Mouse (Mus musculus) liver, embryonic 14.5 days (tissue): ENCODE data around the gene Pan3. TPM values are rescaled to one million over a fixed set of nuclear protein-coding genes. Genes with fewer than 3 reads are reported as not detected.

Experiments used
- ATAC-seq: fragments of 200-750 bp; cut with Nextera tagmentation; 2 replicates; pipeline ENCODE4 v1.8.0; 2017; ENCODE audit warnings: moderate number of reproducible peaks, mild to moderate bottlenecking, moderate library complexity; ENCODE audit not compliant: insufficient read depth
- DNase-seq, 3 experiments: peaks; one replicate each; pipeline ENCODE4 v3.0.0-alpha.2; 2012 to 2013; ENCODE audit warnings: low read depth in 3 of 3, low spot score in 3 of 3
- H3K27ac ChIP-seq: fragments of 300-500 bp; sonication (generic); 2 replicates; pipeline ENCODE4 v1.5.1; 2014; ENCODE audit warnings: moderate library complexity, mild to moderate bottlenecking, control low read depth, inconsistent platforms
- H3K27me3 ChIP-seq: fragments of 300-500 bp; sonication (generic); 2 replicates; pipeline ENCODE4 v1.6.1; 2014; ENCODE audit warnings: mild to moderate bottlenecking, low read length, moderate library complexity; ENCODE audit not compliant: control insufficient read depth, insufficient read depth
- H3K36me3 ChIP-seq: fragments of 300-500 bp; sonication (generic); replicated peaks from 2 replicates; pipeline ENCODE4 v1.6.1; 2014; ENCODE audit warnings: low read depth; ENCODE audit not compliant: control insufficient read depth, insufficient read depth
- H3K4me1 ChIP-seq, 2 experiments: fragments of 200-500 bp in 1 of 2; fragments of 300-500 bp in 1 of 2; sonication (generic) in 1 of 2; replicated peaks; 2 replicates each; pipeline ENCODE4 v1.6.1; 2012 to 2014; ENCODE audit warnings: antibody characterized with exemption in 1 of 2, inconsistent platforms in 1 of 2, low read length in 1 of 2; ENCODE audit not compliant: control insufficient read depth in 2 of 2, insufficient read depth in 2 of 2
- H3K4me2 ChIP-seq: fragments of 300-500 bp; sonication (generic); 2 replicates; pipeline ENCODE4 v1.6.1; 2014; ENCODE audit warnings: low read depth, mild to moderate bottlenecking, control low read depth, moderate library complexity
- H3K4me3 ChIP-seq, 2 experiments: fragments of 200-500 bp in 1 of 2; fragments of 300-500 bp in 1 of 2; sonication (generic) in 1 of 2; 2 replicates each; pipeline ENCODE4 v1.5.1; 2012 to 2014; ENCODE audit warnings: low read depth in 2 of 2, low read length in 2 of 2, mild to moderate bottlenecking in 2 of 2, control low read depth in 1 of 2, inconsistent platforms in 1 of 2, moderate library complexity in 1 of 2; ENCODE audit not compliant: insufficient read depth in 1 of 2
- H3K9ac ChIP-seq: fragments of 300-500 bp; sonication (generic); replicated peaks from 2 replicates; pipeline ENCODE4 v1.6.1; 2014; ENCODE audit warnings: mild to moderate bottlenecking, control low read depth, moderate library complexity
- H3K9me3 ChIP-seq: fragments of 300-500 bp; sonication (generic); 2 replicates; pipeline ENCODE4 v1.6.1; 2016; ENCODE audit warnings: low read length, mixed read lengths; ENCODE audit not compliant: control insufficient read depth
- CTCF ChIP-seq: IDR thresholded peaks from 2 replicates; pipeline ENCODE4 v1.5.1; 2016; ENCODE audit warnings: antibody characterized with exemption, low read depth, control low read depth
- EP300 ChIP-seq: IDR thresholded peaks from 2 replicates; pipeline ENCODE4 v1.6.1; 2016; ENCODE audit warnings: antibody characterized with exemption, low read depth
- WGBS: fragments of 180-500 bp; shearing (Covaris S2); extraction: QIAGEN DNeasy Blood & Tissue Kit; methylation state at CpG from one replicate; pipeline ENCODE4 v1.1.7; 2014; ENCODE audit not compliant: insufficient replicate concordance; 5-methylcytosine and 5-hydroxymethylcytosine counted together
- polyA plus RNA-seq, 2 experiments: library from polyadenylated mRNA; depleted of rRNA in 1 of 2; stranded (reverse) in 1 of 2; unstranded in 1 of 2; fragments of >200 nt; fragmentation: Nextera tagmentation in 1 of 2; extraction: Ambion mirVana in 1 of 2; gene quantifications; 2 replicates each; pipeline versions ENCODE4 v1.2.1 to v1.2.3; 2012 to 2014

Pan3 gene
- polyA plus RNA-seq, 2 experiments: 17.2 to 31.3 TPM

DNA sequence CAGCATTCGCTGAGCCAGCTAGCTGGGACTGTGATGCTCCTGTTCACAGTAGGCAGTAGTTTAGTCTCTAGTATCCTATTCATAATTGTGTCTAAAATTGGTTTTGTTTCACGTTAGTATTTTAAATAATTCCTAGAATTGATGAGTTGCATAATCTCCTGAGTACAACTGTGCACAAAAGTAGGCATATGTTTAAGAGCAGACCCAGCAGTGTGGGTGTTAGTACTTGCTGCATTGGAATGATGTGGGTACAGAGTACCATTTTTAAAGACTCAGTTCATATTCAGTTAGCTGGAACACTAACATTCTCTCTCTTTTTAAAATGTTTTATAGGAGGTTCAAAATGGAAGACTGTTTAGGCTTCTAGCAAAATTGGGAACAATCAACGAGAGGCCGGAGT lies 109.4 kb downstream of the Pan3 start:
- DNase-seq: no peak
- Histone ChIP-seq H3K4me1 (peaks cover 0 to 3% of the 10 kb centered on the region in 2 experiments; a peak in 1 of 4 replicates), H3K9me3 (no peaks in the 10 kb centered on the region), H3K9ac (no peak overlapping the region), H3K4me3 (no peak overlapping the region), H3K27me3 (no peaks in the 10 kb centered on the region), H3K36me3 (peaks cover 55% of the 10 kb centered on the region), H3K4me2 (no peak overlapping the region), H3K27ac (no peak overlapping the region)
- 90% methylated on average over 4 of the region's 4 CpGs for WGBS
- no peak for TF ChIP-seq CTCF
- no peak for TF ChIP-seq EP300
- ATAC-seq: no peak

DNA sequence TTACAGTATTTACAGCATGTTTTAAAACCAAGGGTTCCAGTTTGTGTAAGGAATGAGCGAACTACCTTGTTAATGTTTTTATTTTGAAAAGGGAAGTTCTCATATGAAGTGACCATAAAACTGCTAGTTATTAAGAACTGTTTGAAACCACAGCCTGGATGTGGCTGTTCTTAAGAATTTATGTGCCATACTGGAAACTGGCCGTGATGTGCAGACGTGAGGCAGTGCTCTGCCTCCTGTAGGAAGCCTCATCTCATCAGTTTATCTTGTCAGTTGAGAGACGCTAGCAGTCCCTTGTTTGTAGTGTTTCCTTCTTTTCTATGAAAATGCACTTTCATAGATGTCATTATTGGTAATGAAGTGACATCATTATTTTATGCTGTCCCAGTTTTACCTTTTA lies 109.9 kb downstream of the Pan3 start:
- ATAC-seq (no peak), DNase-seq (no peak)
- no peaks in the 10 kb centered on the region for H3K27me3 ChIP-seq
- H3K4me2 ChIP-seq: no peak overlapping the region
- 76% methylated on average over 4 of the region's 4 CpGs for WGBS
- H3K9ac ChIP-seq: no peak overlapping the region
- H3K4me1 ChIP-seq: peaks cover 0 to 3% of the 10 kb centered on the region in 2 experiments; a peak in 2 of 4 replicates
- TF ChIP-seq EP300 (no peak), CTCF (no peak)
- H3K9me3 ChIP-seq: no peaks in the 10 kb centered on the region
- peaks cover 56% of the 10 kb centered on the region for H3K36me3 ChIP-seq
- H3K27ac ChIP-seq: no peak overlapping the region
- H3K4me3 ChIP-seq: no peak overlapping the region

DNA sequence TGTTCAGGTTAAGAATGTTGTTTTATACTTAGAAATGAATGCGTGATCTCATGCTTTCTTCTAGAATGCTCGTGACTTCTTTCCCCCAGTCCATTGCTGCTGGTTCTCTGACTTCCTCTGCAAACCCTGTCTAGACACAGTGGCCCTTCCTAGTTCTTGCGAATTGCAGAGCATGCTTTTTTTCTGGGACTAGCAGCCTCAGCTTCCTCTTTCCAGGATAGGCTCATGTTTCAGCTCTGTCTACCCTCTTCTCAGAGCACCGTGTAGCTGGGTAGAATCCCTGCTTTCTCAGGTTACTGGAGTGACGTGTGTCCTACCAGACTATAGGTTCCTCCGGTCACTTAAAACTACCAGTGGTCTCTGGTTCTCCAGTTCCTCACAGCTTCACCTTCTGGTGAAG lies 112.3 kb downstream of the Pan3 start:
- no peaks in the 10 kb centered on the region for H3K27me3 ChIP-seq
- H3K4me2 ChIP-seq: no peak overlapping the region
- no peak overlapping the region for H3K9ac ChIP-seq
- no peak overlapping the region for H3K4me3 ChIP-seq
- H3K9me3 ChIP-seq: no peaks in the 10 kb centered on the region
- H3K4me1 ChIP-seq: peaks cover 0 to 4% of the 10 kb centered on the region in 2 experiments; a peak in 2 of 4 replicates
- H3K27ac ChIP-seq: no peak overlapping the region
- WGBS: 63% methylated on average over 6 of the region's 6 CpGs
- H3K36me3 ChIP-seq: peaks cover 60% of the 10 kb centered on the region
- DNase-seq: no peak
- ATAC-seq: no peak
- no peak for TF ChIP-seq CTCF
- TF ChIP-seq EP300: no peak

DNA sequence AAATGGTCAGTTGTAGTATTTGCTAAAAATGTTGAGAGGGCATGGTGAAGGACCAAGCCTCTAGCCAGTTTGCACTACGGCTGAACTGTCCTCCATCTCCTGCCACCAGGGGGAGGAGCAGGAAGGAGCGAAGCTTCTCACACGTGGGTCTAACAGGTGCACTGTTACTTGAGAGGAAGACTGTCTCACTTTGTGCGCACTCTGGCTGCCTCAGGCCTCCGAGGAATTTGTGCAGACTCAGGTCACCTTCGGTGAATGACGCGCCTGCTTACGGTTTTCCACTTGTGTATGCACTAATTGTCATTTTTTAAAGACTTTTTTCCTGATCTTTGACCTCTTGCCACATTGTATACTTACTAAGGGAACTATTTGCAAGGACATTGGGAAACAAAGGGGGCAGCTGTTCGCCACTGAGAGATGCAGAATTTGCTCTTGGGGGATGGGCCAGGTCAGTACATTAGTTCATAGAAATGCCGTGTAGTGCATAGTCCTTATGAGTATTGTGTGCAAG lies 115.8 kb downstream of the Pan3 start:
- no peak for TF ChIP-seq EP300
- peak; percentile 71 for TF ChIP-seq CTCF
- ATAC-seq: peak; percentile 71
- no peak overlapping the region for H3K4me2 ChIP-seq
- no peaks in the 10 kb centered on the region for H3K9me3 ChIP-seq
- peaks cover 51% of the 10 kb centered on the region for H3K36me3 ChIP-seq
- no peaks in the 10 kb centered on the region for H3K27me3 ChIP-seq
- 69% methylated on average over 11 of the region's 11 CpGs for WGBS
- peaks cover 0 to 4% of the 10 kb centered on the region in 2 experiments; a peak in 2 of 4 replicates for H3K4me1 ChIP-seq
- no peak overlapping the region for H3K4me3 ChIP-seq
- no peak overlapping the region for H3K9ac ChIP-seq
- no peak overlapping the region for H3K27ac ChIP-seq
- peak; percentile 3 to 25 (median 23) for DNase-seq

DNA sequence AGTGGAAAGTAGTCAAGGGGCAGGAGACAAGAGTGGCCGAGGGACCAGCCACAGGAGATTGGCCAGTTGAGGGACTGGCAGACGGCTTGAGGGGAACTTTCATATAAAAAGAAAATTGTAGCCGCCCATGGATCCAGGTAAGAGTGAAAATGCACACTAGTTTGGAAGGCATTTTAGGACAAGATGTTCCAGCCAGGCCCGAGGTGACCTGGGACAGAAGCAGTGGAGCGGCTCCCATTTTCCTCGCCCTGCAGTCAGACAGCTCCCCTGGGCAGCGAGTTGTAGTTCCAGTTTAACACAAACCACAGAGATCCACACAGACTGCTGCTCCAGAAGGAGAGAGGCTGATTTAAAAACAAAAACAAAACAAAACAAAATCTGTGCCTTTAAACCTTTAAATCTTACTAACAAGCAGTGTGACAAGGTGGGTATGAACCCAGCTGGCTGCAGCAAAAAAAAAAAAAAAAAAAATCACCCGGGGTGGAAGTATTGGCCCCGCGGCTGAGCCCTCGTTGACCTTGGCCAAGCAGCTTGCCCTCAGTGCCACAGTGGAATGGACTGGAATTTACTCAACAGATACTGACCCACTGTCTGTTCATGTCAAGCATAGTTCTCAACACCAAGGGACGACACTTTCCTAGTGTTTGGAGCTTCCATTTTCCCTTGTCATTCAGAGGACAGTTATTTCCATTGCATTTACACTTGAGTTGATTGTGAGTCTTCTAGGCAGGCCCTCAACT lies 119.2 kb downstream of the Pan3 start:
- Histone ChIP-seq H3K27ac (no peak overlapping the region), H3K27me3 (no peaks in the 10 kb centered on the region), H3K9me3 (no peaks in the 10 kb centered on the region), H3K36me3 (peaks cover 34% of the 10 kb centered on the region), H3K4me2 (no peak overlapping the region), H3K4me1 (peaks cover 0 to 1% of the 10 kb centered on the region in 2 experiments; a peak in 1 of 4 replicates), H3K4me3 (no peak overlapping the region), H3K9ac (no peak overlapping the region)
- TF ChIP-seq CTCF: no peak
- no peak for TF ChIP-seq EP300
- WGBS: 85% methylated on average over 12 of the region's 12 CpGs
- ATAC-seq: no peak
- no peak for DNase-seq
